Mouse (Mus musculus): ENCODE measurements around the gene Scgb1b2. TPM values are rescaled to one million over a fixed set of nuclear protein-coding genes. Genes with fewer than 3 reads are reported as not detected.

Gene Scgb1b2
- not detected in 4 replicates for total RNA-seq (2023)

GRCm38 (mm10) chr7:31291721-31292120, at the start of gene Scgb1b2:
Gene Scgb1b2, minus strand, starts transcription at chr7:31291821.

GRCm38 (mm10) chr7:31290208-31290607, 1.4 kb downstream of the Scgb1b2 start, which contains the start of gene Scgb2b2:
Gene Scgb2b2, plus strand, starts transcription at chr7:31290508.

Other genes starting within 250 kb of the Scgb1b2 start
- gene Fxyd5, start 249.3 kb downstream of the Scgb1b2 start, total RNA-seq (2023), result 102 to 136 TPM (median 120 TPM) in 4 replicates
- gene Fxyd7, start 240.4 kb downstream of the Scgb1b2 start, total RNA-seq (2023), result not detected in 4 replicates
- gene Fxyd1, start 234.6 kb downstream of the Scgb1b2 start, total RNA-seq (2023), result not detected in 4 replicates
- 0.17 TPM in 1 of 4 replicates, not detected in the others for gene Lgi4, start 232.5 kb downstream of the Scgb1b2 start, total RNA-seq (2023)
- not detected in 4 replicates for gene Fxyd3, start 215.1 kb downstream of the Scgb1b2 start, total RNA-seq (2023)
- gene Hpn, start 176.5 kb downstream of the Scgb1b2 start, total RNA-seq (2023), result 1.1 TPM in 1 of 4 replicates, not detected in the others
- gene Scn1b, start 164.8 kb downstream of the Scgb1b2 start, total RNA-seq (2023), result 0.40 to 1.1 TPM in 2 of 4 replicates, not detected in the others
- gene Gramd1a, start 135.9 kb downstream of the Scgb1b2 start, total RNA-seq (2023), result 217 to 247 TPM (median 231 TPM) in 4 replicates
- gene Scgb2b2, start 1.3 kb downstream of the Scgb1b2 start, total RNA-seq (2023), result not detected in 4 replicates
- gene Scgb2b3, start 70.3 kb upstream of the Scgb1b2 start, total RNA-seq (2023), result not detected in 4 replicates
- gene Scgb1b3, start 83.8 kb upstream of the Scgb1b2 start, total RNA-seq (2023), result not detected in 4 replicates

All from B cell, adult 62 days (primary cell).